Mouse (Mus musculus): ENCODE data around the gene Cntfr. TPM values are rescaled to one million over a fixed set of nuclear protein-coding genes. Genes with fewer than 3 reads are reported as not detected.
"Not testable (repeated sequence)": the region's sequence is repeated elsewhere in the genome, so short reads cannot be mapped to it uniquely, and the experiment has no call there.

Cntfr gene
- polyA plus RNA-seq, 1 experiment from 2014 or later, result 32.7 TPM

DNA sequence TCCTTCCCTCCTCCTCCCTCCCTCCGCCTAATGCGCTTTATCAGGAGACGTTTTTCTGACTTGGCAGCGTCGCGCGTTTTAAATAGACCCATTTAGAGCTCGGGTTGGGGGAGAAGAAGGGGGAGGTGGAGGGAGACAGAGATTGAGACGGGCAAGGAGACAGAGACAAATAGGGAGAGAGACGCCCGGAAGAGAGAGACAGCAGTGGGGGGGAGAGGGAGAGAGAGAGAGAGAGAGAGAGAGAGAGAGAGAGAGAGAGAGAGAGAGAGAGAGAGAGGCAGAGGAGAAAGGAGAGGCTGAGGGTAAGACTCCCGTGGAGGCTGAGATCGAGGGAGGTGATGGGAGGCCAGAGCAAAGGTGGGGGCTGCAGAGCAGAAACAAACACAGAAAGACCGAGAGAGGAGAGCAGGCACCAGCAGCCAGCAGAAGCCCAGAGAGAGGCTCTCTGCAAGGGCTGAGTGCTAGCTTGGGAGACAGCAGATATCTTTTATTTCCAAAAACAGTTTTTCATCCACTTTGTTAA is 11.9 kb downstream of the Cntfr start:
- H3K9ac ChIP-seq (replicated peaks); H3K4me3 ChIP-seq (replicated peaks); H3K9me3 ChIP-seq; ATAC-seq; H3K36me3 ChIP-seq; H3K27me3 ChIP-seq: not testable (repeated sequence)
- Histone ChIP-seq H3K4me1 (replicated peaks) (peaks cover 52% of the 10 kb centered on the region), H3K27ac (peak overlapping the region; percentile 86; the same call in 1 of the 2 replicates), H3K4me2 (replicated peaks) (peak overlapping the region; percentile 45; the same call in 1 of the 2 replicates)
- WGBS, result under 1% methylated on average over 12 of the region's 14 CpGs

DNA sequence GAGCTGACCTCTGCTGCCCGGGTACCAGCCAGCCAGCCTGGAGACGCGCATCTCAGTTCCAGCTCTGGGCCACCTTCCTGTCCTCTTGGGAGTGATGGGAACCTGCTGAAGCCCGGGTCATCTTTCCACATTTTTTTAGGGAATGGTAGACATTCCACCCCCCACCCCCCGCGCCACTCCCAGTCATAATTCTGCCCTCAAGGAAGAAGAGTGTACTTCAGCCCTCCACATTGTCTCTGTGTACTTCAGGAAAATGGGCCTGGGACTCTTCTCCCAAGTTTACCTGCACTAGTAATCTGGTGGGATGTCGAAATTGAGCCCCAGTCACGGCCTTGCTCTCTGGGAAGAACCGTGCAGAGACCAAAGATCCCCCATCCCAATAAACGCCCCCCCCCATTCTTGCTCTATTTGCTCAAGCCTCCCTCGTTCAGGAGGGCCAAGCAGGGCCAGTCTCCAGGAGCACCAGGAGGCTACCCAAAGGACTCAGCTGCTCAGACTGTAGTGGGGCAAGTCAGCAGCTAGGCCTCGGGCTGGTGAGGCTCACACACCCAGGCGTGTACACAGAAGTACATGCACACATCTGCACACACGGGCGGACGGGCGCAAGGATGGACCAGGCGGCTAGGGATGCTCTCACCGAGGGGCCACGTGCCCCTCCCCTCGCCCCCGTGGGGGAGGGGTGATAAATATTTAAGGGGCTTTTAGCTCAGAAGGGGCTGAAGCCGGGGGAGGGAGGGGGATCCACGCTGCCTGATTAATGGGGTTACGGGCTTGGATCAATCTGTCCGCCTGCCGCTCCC is 12.6 kb downstream of the Cntfr start:
- Histone ChIP-seq H3K27ac (peak overlapping the region; percentile 86), H3K9ac (replicated peaks) (0 out of 2 replicates have a peak overlapping the region, but pooled peaks have one; percentile 19), H3K4me1 (replicated peaks) (peaks cover 58% of the 10 kb centered on the region), H3K4me2 (replicated peaks) (peak overlapping the region; percentile 45), H3K4me3 (replicated peaks) (peak overlapping the region; percentile 13; the same call in 1 of the 2 replicates)
- peak; percentile 67 for ATAC-seq
- H3K9me3 ChIP-seq, H3K36me3 ChIP-seq, H3K27me3 ChIP-seq: not testable (repeated sequence)
- WGBS, result under 1% methylated on average over 25 of the region's 27 CpGs

DNA sequence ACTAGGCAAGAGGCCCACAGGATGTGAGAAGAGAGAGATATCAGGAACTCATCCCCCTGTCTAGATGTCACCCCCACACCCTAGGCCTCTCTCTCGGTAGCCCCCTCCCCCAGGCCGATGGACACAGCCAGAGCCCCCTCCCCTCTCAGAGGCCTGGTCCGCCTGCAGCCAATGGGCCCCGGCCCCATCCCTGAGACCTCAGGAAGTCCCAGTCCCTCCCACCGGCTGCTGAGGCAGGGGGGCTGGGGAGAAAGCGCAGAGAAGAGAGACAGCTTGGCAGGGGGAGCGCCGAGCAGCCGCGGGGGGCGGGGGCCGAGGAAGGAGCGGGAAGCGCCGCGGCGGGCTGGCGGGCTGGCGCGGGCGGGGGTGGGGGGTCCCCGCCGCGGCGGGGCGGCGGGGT is 13.6 kb downstream of the Cntfr start:
- H3K36me3 ChIP-seq; H3K27me3 ChIP-seq; H3K9me3 ChIP-seq; H3K9ac ChIP-seq (replicated peaks): not testable (repeated sequence)
- no CpG with 5 or more reads among the region's 27 CpGs for WGBS
- H3K4me2 ChIP-seq (replicated peaks), result peak overlapping the region; percentile 47
- H3K27ac ChIP-seq, result peak overlapping the region; percentile 74
- H3K4me1 ChIP-seq (replicated peaks), result peaks cover 59% of the 10 kb centered on the region
- ATAC-seq, result peak; percentile 28; the same call in 1 of the 2 replicates
- H3K4me3 ChIP-seq (replicated peaks), result peak overlapping the region; percentile 24

DNA sequence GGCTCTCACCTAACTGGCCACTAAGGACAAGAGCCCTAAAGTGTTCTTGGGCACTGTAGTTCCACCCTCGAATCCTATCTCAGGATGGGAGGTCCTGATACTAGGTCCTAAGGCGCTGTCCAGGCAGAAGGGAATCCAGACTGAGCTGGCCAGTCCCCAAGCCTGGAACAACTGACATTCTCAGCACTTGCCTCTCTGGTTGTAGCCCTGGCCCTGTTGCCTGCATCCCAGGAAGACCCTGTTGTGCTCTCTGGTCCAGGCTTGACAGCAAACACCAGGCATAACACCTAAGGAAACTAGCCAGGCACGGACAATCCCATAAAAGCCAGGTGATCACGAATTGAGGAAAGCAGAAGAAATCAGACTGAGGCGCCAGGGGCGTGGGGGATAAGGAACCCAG is 14.1 kb downstream of the Cntfr start:
- peak overlapping the region; percentile 47 for H3K4me2 ChIP-seq (replicated peaks)
- H3K4me3 ChIP-seq (replicated peaks), result peak overlapping the region; percentile 24
- H3K36me3 ChIP-seq, result no peaks in the 10 kb centered on the region; the same call in 1 of the 2 replicates
- no peak for ATAC-seq
- H3K27me3 ChIP-seq, result no peaks in the 10 kb centered on the region
- H3K27ac ChIP-seq, result peak overlapping the region; percentile 76
- 17% methylated on average over 6 of the region's 6 CpGs for WGBS
- peaks cover 64% of the 10 kb centered on the region for H3K4me1 ChIP-seq (replicated peaks)
- peak overlapping the region; percentile 52 for H3K9ac ChIP-seq (replicated peaks)
- no peaks in the 10 kb centered on the region for H3K9me3 ChIP-seq

DNA sequence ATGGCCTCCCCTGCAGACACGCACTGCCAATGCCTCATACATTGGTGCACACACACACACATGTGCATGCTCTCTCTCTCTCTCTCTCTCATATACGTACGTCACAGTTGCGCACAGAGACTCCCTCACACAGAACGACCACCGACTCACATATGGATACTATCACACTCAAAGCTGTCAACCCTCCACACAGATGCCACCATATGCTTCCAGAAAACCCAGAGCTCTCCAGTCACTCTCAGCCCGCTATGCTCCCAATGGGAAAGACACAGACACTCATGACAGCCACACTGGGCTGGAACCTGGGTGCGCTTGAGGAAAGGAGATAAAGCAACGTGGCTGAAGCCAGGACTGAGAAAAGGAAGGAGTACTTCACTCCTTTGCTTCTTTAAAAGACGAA is 14.9 kb downstream of the Cntfr start:
- ATAC-seq, result no peak
- H3K4me1 ChIP-seq (replicated peaks), result peaks cover 73% of the 10 kb centered on the region
- no peaks in the 10 kb centered on the region for H3K27me3 ChIP-seq
- no peak overlapping the region; the same call in 1 of the 2 replicates for H3K9ac ChIP-seq (replicated peaks)
- peak overlapping the region; percentile 47; the same call in 1 of the 2 replicates for H3K4me2 ChIP-seq (replicated peaks)
- no peaks in the 10 kb centered on the region for H3K9me3 ChIP-seq
- no peak overlapping the region for H3K4me3 ChIP-seq (replicated peaks)
- peak overlapping the region; percentile 67; the same call in 1 of the 2 replicates for H3K27ac ChIP-seq
- WGBS, result 69% methylated on average over 10 of the region's 10 CpGs
- no peaks in the 10 kb centered on the region; the same call in 1 of the 2 replicates for H3K36me3 ChIP-seq

DNA sequence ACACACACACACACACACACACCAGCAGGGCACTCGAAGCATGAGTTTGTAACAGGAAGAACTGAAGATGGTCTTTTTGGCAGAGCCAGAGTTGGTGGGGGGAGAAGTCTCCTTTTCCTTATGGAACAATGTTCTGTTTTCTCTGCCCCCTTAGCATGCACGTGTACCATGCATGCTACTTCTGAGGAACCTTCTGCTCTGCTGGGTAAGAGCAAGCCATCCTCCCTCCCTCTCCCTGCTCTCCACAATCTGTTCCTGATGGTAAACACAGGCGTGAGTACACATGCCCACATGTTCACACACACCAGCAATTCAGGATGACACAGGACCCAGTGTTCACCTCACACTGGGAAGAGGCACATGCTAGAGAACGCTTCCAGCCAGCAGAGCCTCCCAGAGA is 15.7 kb downstream of the Cntfr start:
- H3K9ac ChIP-seq (replicated peaks), result no peak overlapping the region
- WGBS, result 64% methylated on average over 4 of the region's 4 CpGs

DNA sequence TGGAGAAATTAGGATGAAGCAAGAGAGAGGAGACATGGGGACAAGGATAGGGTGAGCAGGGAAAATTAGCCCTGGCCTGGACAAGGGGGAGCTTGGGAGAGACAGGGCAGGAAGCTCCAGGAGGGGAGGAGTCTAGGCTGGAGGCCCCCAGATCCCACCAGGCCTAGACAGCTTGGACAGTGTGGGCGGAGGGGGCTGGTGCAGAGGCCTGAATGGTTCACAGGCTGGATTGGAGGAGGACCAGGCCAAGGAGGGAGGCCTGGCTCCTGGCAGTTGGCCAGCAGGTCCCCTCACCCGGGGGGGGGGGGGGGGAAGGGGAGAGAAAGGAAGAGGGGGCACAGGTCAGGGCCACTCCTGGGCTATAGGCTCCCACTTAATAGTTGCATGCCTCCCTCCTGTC is 17.6 kb downstream of the Cntfr start:
- H3K36me3 ChIP-seq, result no peaks in the 10 kb centered on the region; the same call in 1 of the 2 replicates
- 18% methylated on average over 1 of the region's 2 CpGs for WGBS
- peak overlapping the region; percentile 51; the same call in 1 of the 2 replicates for H3K27ac ChIP-seq
- H3K27me3 ChIP-seq, result no peaks in the 10 kb centered on the region
- peaks cover 87% of the 10 kb centered on the region for H3K4me1 ChIP-seq (replicated peaks)
- H3K4me3 ChIP-seq (replicated peaks), result no peak overlapping the region
- H3K9me3 ChIP-seq, result no peaks in the 10 kb centered on the region
- ATAC-seq, result 0 out of 2 replicates have a peak, but pooled peaks have one; percentile 17
- H3K4me2 ChIP-seq (replicated peaks), result no peak overlapping the region
- H3K9ac ChIP-seq (replicated peaks), result peak overlapping the region; percentile 44

More for the DNA sequence above, 15.7 kb downstream of the Cntfr start:
- Histone ChIP-seq H3K27me3 (no peaks in the 10 kb centered on the region), H3K36me3 (no peaks in the 10 kb centered on the region; the same call in 1 of the 2 replicates), H3K27ac (no peak overlapping the region), H3K4me3 (replicated peaks) (no peak overlapping the region), H3K4me2 (replicated peaks) (no peak overlapping the region), H3K9me3 (no peaks in the 10 kb centered on the region), H3K4me1 (replicated peaks) (peaks cover 77% of the 10 kb centered on the region)
- no peak for ATAC-seq

DNA sequence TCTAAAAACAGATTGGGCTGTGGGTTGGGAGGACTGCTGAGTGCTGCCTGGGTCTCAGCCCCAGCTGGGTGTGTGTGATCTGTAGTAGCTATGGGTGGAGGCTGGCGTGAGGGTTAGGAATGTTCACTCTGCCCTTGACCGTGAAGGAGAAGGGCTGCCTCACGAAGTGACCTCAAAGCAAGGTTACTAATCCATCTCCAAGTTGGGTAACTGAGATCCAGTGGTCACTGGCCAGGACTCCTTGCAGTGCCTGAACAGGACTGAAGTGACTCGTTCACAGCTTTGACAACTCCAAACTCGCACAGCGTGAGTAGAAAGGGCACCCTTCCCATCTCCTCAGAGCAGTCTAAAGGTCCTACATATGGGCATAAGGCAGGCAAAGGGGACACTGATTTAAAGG is 18.0 kb downstream of the Cntfr start:
- Histone ChIP-seq H3K9ac (replicated peaks) (peak overlapping the region; percentile 44; the same call in 1 of the 2 replicates), H3K36me3 (no peaks in the 10 kb centered on the region; the same call in 1 of the 2 replicates), H3K27ac (peak overlapping the region; percentile 51; the same call in 1 of the 2 replicates), H3K4me3 (replicated peaks) (no peak overlapping the region), H3K4me2 (replicated peaks) (no peak overlapping the region), H3K27me3 (no peaks in the 10 kb centered on the region), H3K9me3 (no peaks in the 10 kb centered on the region), H3K4me1 (replicated peaks) (peaks cover 87% of the 10 kb centered on the region)
- WGBS, result 70% methylated on average over 6 of the region's 6 CpGs
- no peak for ATAC-seq

DNA sequence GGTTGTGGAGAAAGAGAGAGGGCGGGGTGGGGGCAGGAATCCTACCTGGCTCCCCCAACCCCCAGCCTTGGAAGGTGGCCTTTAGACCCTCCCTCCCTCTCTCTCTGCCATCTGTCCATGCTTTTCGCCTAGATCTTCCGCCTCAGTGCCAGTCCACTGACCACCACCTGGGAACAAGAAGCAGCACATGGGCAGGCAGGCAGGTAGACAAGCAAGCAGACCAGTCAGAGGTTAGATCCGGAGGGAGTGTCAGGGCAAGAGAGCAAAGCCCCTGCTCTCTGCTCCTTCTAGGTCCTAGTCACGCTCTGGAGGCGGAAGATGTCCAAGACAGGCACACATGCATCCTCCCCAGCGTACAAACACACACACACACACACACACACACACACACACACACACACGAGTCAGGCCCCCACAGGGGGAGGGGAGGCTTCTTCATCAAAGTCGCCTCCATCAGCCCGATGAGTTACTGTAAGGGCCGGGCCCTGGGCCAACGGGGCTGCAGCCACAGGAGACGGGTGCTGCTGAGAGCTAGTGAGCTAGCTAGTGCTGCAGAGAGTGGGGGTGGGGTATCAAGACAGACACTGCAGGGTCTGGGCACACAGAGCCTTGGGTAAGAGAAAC is 19.8 kb downstream of the Cntfr start:
- Histone ChIP-seq H3K4me1 (replicated peaks) (peaks cover 95% of the 10 kb centered on the region), H3K4me3 (replicated peaks) (no peak overlapping the region), H3K27ac (peak overlapping the region; percentile 73), H3K4me2 (replicated peaks) (0 out of 2 replicates have a peak overlapping the region, but pooled peaks have one; percentile 9), H3K9ac (replicated peaks) (peak overlapping the region; percentile 41), H3K9me3 (no peaks in the 10 kb centered on the region), H3K27me3 (no peaks in the 10 kb centered on the region), H3K36me3 (no peaks in the 10 kb centered on the region; the same call in 1 of the 2 replicates)
- 47% methylated on average over 12 of the region's 13 CpGs for WGBS
- peak; percentile 61 for ATAC-seq

DNA sequence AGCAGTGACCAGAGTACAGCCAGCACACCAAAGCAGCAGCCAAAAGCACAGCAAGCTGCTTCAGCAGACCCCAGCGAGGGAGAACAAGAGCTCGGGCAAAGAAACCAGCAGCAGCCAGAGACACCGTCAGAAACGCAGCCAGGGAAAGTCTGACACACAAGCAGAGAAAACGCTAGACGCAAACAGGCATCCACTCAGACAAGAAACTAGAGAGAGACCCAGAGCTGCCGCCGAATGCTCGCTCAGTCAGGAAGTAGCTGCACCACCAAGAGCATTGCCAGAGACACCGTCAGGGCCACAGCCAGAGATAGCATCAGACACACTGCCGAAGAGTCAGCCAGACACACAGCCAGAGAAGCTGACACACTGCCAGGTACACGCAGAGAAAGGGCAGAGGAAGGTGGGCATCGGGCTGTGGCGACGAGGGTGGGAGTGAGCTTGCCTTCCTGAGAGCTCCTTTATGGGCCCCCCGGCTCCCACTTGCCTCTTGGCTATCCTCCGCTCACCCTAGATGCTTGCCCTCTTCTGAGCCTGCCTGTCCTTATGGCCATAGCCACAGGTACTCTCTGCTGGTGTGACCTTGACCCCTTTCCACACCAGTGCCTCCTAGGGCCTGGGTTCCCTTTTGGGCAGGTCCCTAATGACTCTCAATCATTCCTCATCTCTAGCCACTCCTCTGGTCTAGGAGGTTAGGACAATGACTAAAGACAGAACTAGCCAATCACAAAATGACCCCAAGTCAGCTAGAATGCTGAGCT is 20.5 kb downstream of the Cntfr start:
- H3K36me3 ChIP-seq, result no peaks in the 10 kb centered on the region; the same call in 1 of the 2 replicates
- 73% methylated on average over 17 of the region's 17 CpGs for WGBS
- no peak overlapping the region for H3K4me3 ChIP-seq (replicated peaks)
- no peak for ATAC-seq
- H3K27ac ChIP-seq, result peak overlapping the region; percentile 73
- peaks cover 97% of the 10 kb centered on the region for H3K4me1 ChIP-seq (replicated peaks)
- no peaks in the 10 kb centered on the region for H3K9me3 ChIP-seq
- no peaks in the 10 kb centered on the region for H3K27me3 ChIP-seq
- H3K9ac ChIP-seq (replicated peaks), result peak overlapping the region; percentile 41
- no peak overlapping the region for H3K4me2 ChIP-seq (replicated peaks)

DNA sequence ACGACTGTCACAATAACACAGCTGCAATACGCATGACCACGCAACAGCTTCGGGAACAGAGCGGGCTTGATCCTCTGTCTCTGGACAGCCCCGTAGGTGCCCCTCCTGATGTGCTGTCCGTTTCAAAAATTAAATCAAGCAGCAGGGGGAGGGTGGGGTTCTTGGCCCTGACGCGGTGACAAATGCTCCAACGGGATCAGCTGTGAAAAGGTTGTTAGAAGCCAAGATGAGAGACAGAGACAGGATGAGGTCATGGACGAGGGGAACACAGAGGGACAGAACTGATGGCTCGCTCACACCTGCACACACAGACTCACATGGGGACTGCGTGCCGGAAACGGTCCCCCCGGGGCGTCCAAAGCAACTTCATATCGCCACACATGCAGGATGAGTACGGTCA is 23.7 kb downstream of the Cntfr start:
- WGBS, result 43% methylated on average over 19 of the region's 19 CpGs
- H3K36me3 ChIP-seq, result peaks cover 17% of the 10 kb centered on the region
- H3K27ac ChIP-seq, result peak overlapping the region; percentile 86
- peaks cover 81% of the 10 kb centered on the region for H3K4me1 ChIP-seq (replicated peaks)
- H3K9me3 ChIP-seq, result no peaks in the 10 kb centered on the region
- no peak for ATAC-seq
- H3K27me3 ChIP-seq, result no peaks in the 10 kb centered on the region
- no peak overlapping the region for H3K4me3 ChIP-seq (replicated peaks)
- H3K9ac ChIP-seq (replicated peaks), result peak overlapping the region; percentile 37; the same call in 1 of the 2 replicates
- H3K4me2 ChIP-seq (replicated peaks), result no peak overlapping the region
